Mouse (Mus musculus): ENCODE data around the gene Ciart. TPM values are rescaled to one million over a fixed set of nuclear protein-coding genes. Genes with fewer than 3 reads are reported as not detected.
"Not testable (repeated sequence)": the region's sequence is repeated elsewhere in the genome, so short reads cannot be mapped to it uniquely, and the experiment has no call there.

The Ciart gene
- polyA plus RNA-seq, 1 experiment from 2014 or later = 4.0 TPM

- 76% methylated on average over 10 of the region's 10 CpGs for WGBS
- Histone ChIP-seq H3K27me3 (ENCODE audit: control insufficient read depth, insufficient read depth, low read length) (no peaks in the 10 kb centered on the region), H3K4me3 (ENCODE audit: low read length) (no peak overlapping the region), H3K9me3 (ENCODE audit: control insufficient read depth, low read length) (no peaks in the 10 kb centered on the region), H3K4me1 (ENCODE audit: control insufficient read depth, insufficient read depth, low read length) (no peaks in the 10 kb centered on the region), H3K9ac (ENCODE audit: low read depth, low read length) (no peak overlapping the region), H3K36me3 (ENCODE audit: control insufficient read depth, insufficient read depth, low read length) (peaks cover 26% of the 10 kb centered on the region), H3K4me2 (replicated peaks; ENCODE audit: low read depth, low read length) (no peak overlapping the region), H3K27ac (ENCODE audit: low read depth, low read length) (no peak overlapping the region)
- ATAC-seq (ENCODE audit: low FRiP score, low TSS enrichment) = no peak
These were observed 20.8 kb downstream of the Ciart start for GRCm38 (mm10) chr3:95861216-95861615.

- H3K27ac ChIP-seq (ENCODE audit: low read depth, low read length) = no peak overlapping the region
- H3K36me3 ChIP-seq (ENCODE audit: control insufficient read depth, insufficient read depth, low read length) = peaks cover 17% of the 10 kb centered on the region
- no peaks in the 10 kb centered on the region for H3K27me3 ChIP-seq (ENCODE audit: control insufficient read depth, insufficient read depth, low read length)
- 90% methylated on average over 3 of the region's 3 CpGs for whole genome bisulfite sequencing
- H3K4me2 ChIP-seq (replicated peaks; ENCODE audit: low read depth, low read length) = no peak overlapping the region
- no peak overlapping the region for H3K9ac ChIP-seq (ENCODE audit: low read depth, low read length)
- no peaks in the 10 kb centered on the region for H3K9me3 ChIP-seq (ENCODE audit: control insufficient read depth, low read length)
- H3K4me1 ChIP-seq (ENCODE audit: control insufficient read depth, insufficient read depth, low read length) = no peaks in the 10 kb centered on the region
- no peak for ATAC-seq (ENCODE audit: low FRiP score, low TSS enrichment)
- no peak overlapping the region for H3K4me3 ChIP-seq (ENCODE audit: low read length)
These were observed 21.7 kb downstream of the Ciart start for GRCm38 (mm10) chr3:95860323-95860722.

GRCm38 (mm10) chr3:95858278-95858677 is 23.8 kb downstream of the Ciart start:
- H3K4me3 ChIP-seq (ENCODE audit: low read length); H3K4me2 ChIP-seq (replicated peaks; ENCODE audit: low read depth, low read length); H3K9ac ChIP-seq (ENCODE audit: low read depth, low read length); H3K9me3 ChIP-seq (ENCODE audit: control insufficient read depth, low read length); H3K36me3 ChIP-seq (ENCODE audit: control insufficient read depth, insufficient read depth, low read length); H3K27ac ChIP-seq (ENCODE audit: low read depth, low read length); ATAC-seq (ENCODE audit: low FRiP score, low TSS enrichment); H3K4me1 ChIP-seq (ENCODE audit: control insufficient read depth, insufficient read depth, low read length); H3K27me3 ChIP-seq (ENCODE audit: control insufficient read depth, insufficient read depth, low read length): not testable (repeated sequence)
- WGBS = 81% methylated on average over 3 of the region's 3 CpGs

GRCm38 (mm10) chr3:95857050-95857449 is 25.0 kb downstream of the Ciart start:
- ATAC-seq (ENCODE audit: low FRiP score, low TSS enrichment); H3K4me3 ChIP-seq (ENCODE audit: low read length); H3K4me1 ChIP-seq (ENCODE audit: control insufficient read depth, insufficient read depth, low read length); H3K4me2 ChIP-seq (replicated peaks; ENCODE audit: low read depth, low read length); H3K9ac ChIP-seq (ENCODE audit: low read depth, low read length); H3K27me3 ChIP-seq (ENCODE audit: control insufficient read depth, insufficient read depth, low read length); H3K9me3 ChIP-seq (ENCODE audit: control insufficient read depth, low read length); H3K27ac ChIP-seq (ENCODE audit: low read depth, low read length): not testable (repeated sequence)
- peaks cover 14% of the 10 kb centered on the region for H3K36me3 ChIP-seq (ENCODE audit: control insufficient read depth, insufficient read depth, low read length)
- WGBS = 82% methylated on average over 1 of the region's 1 CpGs

GRCm38 (mm10) chr3:95856115-95856514 is 25.9 kb downstream of the Ciart start:
- WGBS = 28% methylated on average over 7 of the region's 7 CpGs
- Histone ChIP-seq H3K4me3 (ENCODE audit: low read length) (peak overlapping the region; percentile 83), H3K27me3 (ENCODE audit: control insufficient read depth, insufficient read depth, low read length) (no peaks in the 10 kb centered on the region), H3K9ac (ENCODE audit: low read depth, low read length) (peak overlapping the region; percentile 89), H3K27ac (ENCODE audit: low read depth, low read length) (peak overlapping the region; percentile 48; the same call in 1 of the 2 replicates), H3K4me1 (ENCODE audit: control insufficient read depth, insufficient read depth, low read length) (peaks cover 7% of the 10 kb centered on the region; the same call in 1 of the 2 replicates), H3K4me2 (replicated peaks; ENCODE audit: low read depth, low read length) (peak overlapping the region; percentile 62), H3K9me3 (ENCODE audit: control insufficient read depth, low read length) (no peaks in the 10 kb centered on the region), H3K36me3 (ENCODE audit: control insufficient read depth, insufficient read depth, low read length) (peaks cover 21% of the 10 kb centered on the region)
- ATAC-seq (ENCODE audit: low FRiP score, low TSS enrichment) = 0 out of 2 replicates have a peak, but pooled peaks have one; percentile 3

GRCm38 (mm10) chr3:95855502-95856089 is 26.5 kb downstream of the Ciart start, which contains the start of gene Prpf3:
Gene Prpf3, minus strand, starts transcription at chr3:95855885.
- Histone ChIP-seq H3K36me3 (ENCODE audit: control insufficient read depth, insufficient read depth, low read length) (peaks cover 26% of the 10 kb centered on the region), H3K4me3 (ENCODE audit: low read length) (peak within 1 kb of the TSS; percentile 83), H3K4me1 (ENCODE audit: control insufficient read depth, insufficient read depth, low read length) (peaks cover 7% of the 10 kb centered on the region; the same call in 1 of the 2 replicates), H3K9me3 (ENCODE audit: control insufficient read depth, low read length) (no peaks in the 10 kb centered on the region), H3K9ac (ENCODE audit: low read depth, low read length) (peak within 1 kb of the TSS; percentile 89), H3K4me2 (replicated peaks; ENCODE audit: low read depth, low read length) (peak within 1 kb of the TSS; percentile 62), H3K27ac (ENCODE audit: low read depth, low read length) (peak within 1 kb of the TSS; percentile 74; the same call in 1 of the 2 replicates), H3K27me3 (ENCODE audit: control insufficient read depth, insufficient read depth, low read length) (no peaks in the 10 kb centered on the region)
- ATAC-seq (ENCODE audit: low FRiP score, low TSS enrichment) = peak; percentile 98
- 0% methylated on average over 56 of the region's 56 CpGs for WGBS

- H3K27ac ChIP-seq (ENCODE audit: low read depth, low read length) = no peak overlapping the region
- H3K9me3 ChIP-seq (ENCODE audit: control insufficient read depth, low read length) = no peaks in the 10 kb centered on the region
- no peak for ATAC-seq (ENCODE audit: low FRiP score, low TSS enrichment)
- no peak overlapping the region for H3K9ac ChIP-seq (ENCODE audit: low read depth, low read length)
- 96% methylated on average over 8 of the region's 8 CpGs for WGBS
- no peak overlapping the region for H3K4me3 ChIP-seq (ENCODE audit: low read length)
- H3K36me3 ChIP-seq (ENCODE audit: control insufficient read depth, insufficient read depth, low read length) = peaks cover 68% of the 10 kb centered on the region
- no peak overlapping the region for H3K4me2 ChIP-seq (replicated peaks; ENCODE audit: low read depth, low read length)
- peaks cover 7% of the 10 kb centered on the region; the same call in 1 of the 2 replicates for H3K4me1 ChIP-seq (ENCODE audit: control insufficient read depth, insufficient read depth, low read length)
- H3K27me3 ChIP-seq (ENCODE audit: control insufficient read depth, insufficient read depth, low read length) = no peaks in the 10 kb centered on the region
These were observed 30.7 kb downstream of the Ciart start for GRCm38 (mm10) chr3:95851317-95851716.

GRCm38 (mm10) chr3:95850611-95851010 is 31.4 kb downstream of the Ciart start:
- Histone ChIP-seq H3K4me3 (ENCODE audit: low read length) (no peak overlapping the region), H3K27ac (ENCODE audit: low read depth, low read length) (no peak overlapping the region), H3K4me1 (ENCODE audit: control insufficient read depth, insufficient read depth, low read length) (peaks cover 7% of the 10 kb centered on the region; the same call in 1 of the 2 replicates), H3K4me2 (replicated peaks; ENCODE audit: low read depth, low read length) (no peak overlapping the region), H3K9me3 (ENCODE audit: control insufficient read depth, low read length) (no peaks in the 10 kb centered on the region), H3K36me3 (ENCODE audit: control insufficient read depth, insufficient read depth, low read length) (peaks cover 75% of the 10 kb centered on the region), H3K27me3 (ENCODE audit: control insufficient read depth, insufficient read depth, low read length) (no peaks in the 10 kb centered on the region), H3K9ac (ENCODE audit: low read depth, low read length) (no peak overlapping the region)
- no peak for ATAC-seq (ENCODE audit: low FRiP score, low TSS enrichment)
- 85% methylated on average over 4 of the region's 4 CpGs for WGBS

- Histone ChIP-seq H3K9ac (ENCODE audit: low read depth, low read length) (no peak overlapping the region), H3K4me3 (ENCODE audit: low read length) (no peak overlapping the region), H3K36me3 (ENCODE audit: control insufficient read depth, insufficient read depth, low read length) (peaks cover 83% of the 10 kb centered on the region), H3K27me3 (ENCODE audit: control insufficient read depth, insufficient read depth, low read length) (no peaks in the 10 kb centered on the region), H3K4me2 (replicated peaks; ENCODE audit: low read depth, low read length) (no peak overlapping the region), H3K4me1 (ENCODE audit: control insufficient read depth, insufficient read depth, low read length) (no peaks in the 10 kb centered on the region), H3K27ac (ENCODE audit: low read depth, low read length) (no peak overlapping the region), H3K9me3 (ENCODE audit: control insufficient read depth, low read length) (no peaks in the 10 kb centered on the region)
- 89% methylated on average over 3 of the region's 3 CpGs for WGBS
- no peak for ATAC-seq (ENCODE audit: low FRiP score, low TSS enrichment)
These were observed 39.4 kb downstream of the Ciart start for GRCm38 (mm10) chr3:95842503-95843214.

All from kidney, embryonic 14.5 days (tissue).